Mouse (Mus musculus): Measurements from ENCODE around the gene Large2.

GRCm38 (mm10) chr2:92364086-92364485 is 10.6 kb downstream of the Large2 start:
- TF ChIP-seq RCOR1 (conservative IDR thresholded peaks at IDR 0.05; ENCODE audit: low read depth, low read length) (no peak), POLR2AphosphoS2 (IDR thresholded peaks at IDR 0.05; ENCODE audit: low read depth, low read length) (no peak), NRF1 (IDR thresholded peaks at IDR 0.05; ENCODE audit: low read depth, low read length) (no peak), KAT2A (IDR thresholded peaks at IDR 0.05; ENCODE audit: insufficient replicate concordance, low read length) (no peak), JUN (IDR thresholded peaks at IDR 0.05; ENCODE audit: insufficient read depth, low read depth, low read length) (no peak), EP300 (IDR thresholded peaks at IDR 0.05; ENCODE audit: low read length) (no peak), CTCF (conservative IDR thresholded peaks at IDR 0.05 in 1 of 2, IDR thresholded peaks at IDR 0.05 in 1 of 2; ENCODE audit: low read depth in 2 of 2, low read length in 2 of 2) (no peak), MAFK (IDR thresholded peaks at IDR 0.05; ENCODE audit: insufficient replicate concordance, low read length) (no peak), MAX (IDR thresholded peaks at IDR 0.05; ENCODE audit: low read length) (no peak), CHD2 (IDR thresholded peaks at IDR 0.05; ENCODE audit: low read length) (no peak), MYC (IDR thresholded peaks at IDR 0.05; ENCODE audit: low read depth, low read length) (no peak), SMC3 (IDR thresholded peaks at IDR 0.05; ENCODE audit: low read depth, low read length) (no peak)
